In genomic region chr3:145798751-145799188, GRCm38 (mm10) we compare ENCODE assay signal across 9 mouse cellular contexts. TPM values are rescaled to one million over a fixed set of nuclear protein-coding genes. Genes with fewer than 3 reads are reported as not detected.
DNase-seq lines count a peak whose midpoint lies in the region; ATAC-seq and TF ChIP-seq lines count a peak whose summit lies in the region.
"Had no signal": no experiment of that assay in that cellular context is flagged by ENCODE, and none has a peak within 500 bp of the region (broad histone marks: within the 10 kb centered on the region; RNA-seq: fewer than 3 reads in every experiment).

No protein-coding gene starts in this region.

- no peaks in the 10 kb centered on the region for H3K27me3 ChIP-seq in intestine, embryonic 14.5 days (replicated peaks; ENCODE audit: control insufficient read depth, insufficient read depth, low read length)
- no peaks in the 10 kb centered on the region for H3K27me3 ChIP-seq in liver, embryonic 12.5 days (replicated peaks)

- 0 out of 2 replicates have a peak, but pooled peaks have one; percentile 48 for ATAC-seq in intestine, embryonic 14.5 days (replicated peaks; ENCODE audit: low FRiP score, low TSS enrichment, low read depth)
- peak; percentile 71 for ATAC-seq in liver, embryonic 12.5 days

- peaks cover 19% of the 10 kb centered on the region for H3K4me1 ChIP-seq in intestine, embryonic 14.5 days (replicated peaks; ENCODE audit: control insufficient read depth, insufficient read depth, low read length)
- H3K4me1 ChIP-seq in liver, embryonic 12.5 days, result peaks cover 21% of the 10 kb centered on the region

- WGBS in intestine, embryonic 14.5 days, result 5% methylated on average over 6 of the region's 6 CpGs
- 5% methylated on average over 6 of the region's 6 CpGs for WGBS in liver, embryonic 12.5 days (ENCODE audit: insufficient replicate concordance)

- DNase-seq in urinary bladder, postnatal 36 days (ENCODE audit: low spot score in 2 of 2), result peak; percentile 10 to 37
- no peak for DNase-seq in urinary bladder, postnatal 10 days (ENCODE audit: low spot score)
- DNase-seq in intestine, embryonic 14.5 days (ENCODE audit: low spot score), result peak; percentile 64
- no peak for DNase-seq in gastrocnemius, adult 2 months
- no peak for DNase-seq in cerebellum, adult 9-10 months
- no peak for DNase-seq in left cerebral cortex, postnatal 36 days (ENCODE audit: low spot score in 2 of 2)
- DNase-seq in frontal cortex, postnatal 25 days (ENCODE audit: low spot score in 2 of 2), result no peak
- DNase-seq: cerebellum, adult 18-20 months had no signal

- intact Hi-C loops in gastrocnemius, adult 2 months (cut with DNase I), result no loop called here
- intact Hi-C loops in left cerebral cortex, postnatal 36 days (cut with DNase I), result no loop called here

- H3K36me3 ChIP-seq in intestine, embryonic 14.5 days (ENCODE audit: control insufficient read depth, insufficient read depth, low read length), result no peaks in the 10 kb centered on the region
- H3K36me3 ChIP-seq in liver, embryonic 12.5 days, result no peaks in the 10 kb centered on the region

- H3K9ac ChIP-seq in intestine, embryonic 14.5 days (ENCODE audit: low read length), result no peak overlapping the region
- no peak overlapping the region for H3K9ac ChIP-seq in liver, embryonic 12.5 days

- H3K27ac ChIP-seq in intestine, embryonic 14.5 days (ENCODE audit: low read depth), result peak overlapping the region; percentile 39
- H3K27ac ChIP-seq in liver, embryonic 12.5 days, result no peak overlapping the region; the same call in 1 of the 2 replicates
- no peak overlapping the region for H3K27ac ChIP-seq in gastrocnemius, adult 2 months

- H3K4me2 ChIP-seq in intestine, embryonic 14.5 days (ENCODE audit: low read length), result peak overlapping the region; percentile 7; the same call in 1 of the 2 replicates
- H3K4me2 ChIP-seq in liver, embryonic 12.5 days, result no peak overlapping the region

- no peak overlapping the region for H3K4me3 ChIP-seq in intestine, embryonic 14.5 days (ENCODE audit: low read depth, low read length)
- no peak overlapping the region for H3K4me3 ChIP-seq in liver, embryonic 12.5 days
- no peak overlapping the region for H3K4me3 ChIP-seq in gastrocnemius, adult 2 months

- H3K9me3 ChIP-seq in intestine, embryonic 14.5 days (ENCODE audit: control insufficient read depth, low read length), result no peaks in the 10 kb centered on the region
- no peaks in the 10 kb centered on the region for H3K9me3 ChIP-seq in liver, embryonic 12.5 days (replicated peaks)

- no peak for TF ChIP-seq CTCF in gastrocnemius, adult 2 months (IDR thresholded peaks at IDR 0.05)

RNA-seq across cellular contexts. Expression of gene Ddah1, which starts 40.3 kb away (rescaled TPM):
- 45.3 and 46.9 TPM in 2 replicates for polyA plus RNA-seq in intestine, embryonic 14.5 days (2014; fragmentation: Nextera tagmentation; extraction: Ambion mirVana)
- 31.9 and 36.4 TPM in 2 replicates for polyA plus RNA-seq in liver, embryonic 12.5 days (2016; fragmentation: Nextera tagmentation; extraction: Ambion mirVana)
- total RNA-seq in gastrocnemius, adult 2 months (2021), result 1 to 10 TPM; 2.2 to 4.4 TPM
- 10 to 100 TPM; 60.0 to 64.4 TPM for total RNA-seq in left cerebral cortex, postnatal 36 days (2021)

Comparison
In these comparisons a context has a peak if more than half of its experiments do, and no peak if none do; other contexts are left out.
1. DNase-seq: peak in urinary bladder, postnatal 36 days (2 of 2) and intestine, embryonic 14.5 days (single experiment); none in urinary bladder, postnatal 10 days (single experiment), gastrocnemius, adult 2 months (single experiment), cerebellum, adult 9-10 months (single experiment), left cerebral cortex, postnatal 36 days (0 of 2) and frontal cortex, postnatal 25 days (0 of 2).
2. RNA of gene Ddah1, which starts 40.3 kb away (total RNA-seq): 60.0 to 64.4 TPM in left cerebral cortex, postnatal 36 days; 2.2 to 4.4 TPM in gastrocnemius, adult 2 months; every median in the first group is over 10 times any median in the second.